Mouse (Mus musculus): ENCODE data around the gene Mpc2. TPM values are rescaled to one million over a fixed set of nuclear protein-coding genes. Genes with fewer than 3 reads are reported as not detected.
A peak's percentile ranks its signal among the peaks of the same experiment; 100 is the strongest.

Mpc2 gene
- polyA plus RNA-seq (2017; shearing (Covaris generic)) = 10 to 100 TPM; 56.4 to 76.8 TPM

GRCm38 (mm10) chr1:165460360-165460800 is at the start of gene Mpc2, which contains the start of gene Dcaf6:
Mpc2 (plus strand) TSS chr1:165460637.
Dcaf6 (minus strand) TSS chr1:165460475.
- peak; percentile 75 for ATAC-seq

- ATAC-seq = no peak
Measured at GRCm38 (mm10) chr1:165421357-165421915, 39.0 kb upstream of the Mpc2 start.

- no peak for ATAC-seq
Measured at GRCm38 (mm10) chr1:165426254-165426653, 34.2 kb upstream of the Mpc2 start.

GRCm38 (mm10) chr1:165432883-165433282 is 27.6 kb upstream of the Mpc2 start:
- ATAC-seq = no peak

GRCm38 (mm10) chr1:165438289-165439021 is 22.0 kb upstream of the Mpc2 start:
- ATAC-seq = no peak

GRCm38 (mm10) chr1:165440788-165441187 is 19.6 kb upstream of the Mpc2 start:
- no peak for ATAC-seq

- no peak for ATAC-seq
Measured at GRCm38 (mm10) chr1:165441201-165441600, 19.2 kb upstream of the Mpc2 start.

- ATAC-seq = no peak
Measured at GRCm38 (mm10) chr1:165441719-165442118, 18.7 kb upstream of the Mpc2 start.

GRCm38 (mm10) chr1:165459041-165459502 is 1.4 kb upstream of the Mpc2 start:
- ATAC-seq = no peak

- no peak for ATAC-seq
Measured at GRCm38 (mm10) chr1:165459503-165460181, 795 bp upstream of the Mpc2 start.

GRCm38 (mm10) chr1:165460801-165461377 is 452 bp downstream of the Mpc2 start:
- ATAC-seq = peak; percentile 85

GRCm38 (mm10) chr1:165461681-165462080 is 1.2 kb downstream of the Mpc2 start:
- no peak for ATAC-seq

- no peak for ATAC-seq
Measured at GRCm38 (mm10) chr1:165462861-165463260, 2.4 kb downstream of the Mpc2 start.

GRCm38 (mm10) chr1:165464574-165464973 is 4.1 kb downstream of the Mpc2 start:
- no peak for ATAC-seq

- no peak for ATAC-seq
Measured at GRCm38 (mm10) chr1:165468971-165469370, 8.5 kb downstream of the Mpc2 start.

- no peak for ATAC-seq
Measured at GRCm38 (mm10) chr1:165469717-165470116, 9.3 kb downstream of the Mpc2 start.

- ATAC-seq = no peak
Measured at GRCm38 (mm10) chr1:165471490-165471889, 11.1 kb downstream of the Mpc2 start.

GRCm38 (mm10) chr1:165484688-165485233 is 24.3 kb downstream of the Mpc2 start, which contains the start of gene Adcy10:
Adcy10 (plus strand) TSS chr1:165485183.
- ATAC-seq = no peak

GRCm38 (mm10) chr1:165486108-165486507 is 25.7 kb downstream of the Mpc2 start:
- ATAC-seq = no peak

- no peak for ATAC-seq
Measured at GRCm38 (mm10) chr1:165489197-165489596, 28.8 kb downstream of the Mpc2 start.

GRCm38 (mm10) chr1:165498856-165499255 is 38.4 kb downstream of the Mpc2 start:
- ATAC-seq = no peak

GRCm38 (mm10) chr1:165503307-165504024 is 43.0 kb downstream of the Mpc2 start:
- ATAC-seq = no peak

Data from CD4-positive, CD25-positive, alpha-beta regulatory T cell, adult 4 months (primary cell).